Mouse (Mus musculus) heart, postnatal 14 days (tissue): Measurements from ENCODE around the gene Btbd9. TPM values are rescaled to one million over a fixed set of nuclear protein-coding genes. Genes with fewer than 3 reads are reported as not detected.

ENCODE experiments used
- DNase-seq, 2 experiments: peaks; one replicate each; pipeline ENCODE4 v3.0.0; 2021 to 2022
- intact Hi-C: fragments of 180-260 bp; cut with DNase I; formaldehyde crosslinking; loops from one replicate; pipeline ENCODE4 v1.15.1; 2025
- total RNA-seq, 2 experiments: library from RNA; stranded (reverse); gene quantifications; 2 replicates each; pipeline ENCODE4 v1.2.3; 2021

Gene Btbd9
- total RNA-seq, 2 experiments from 2014 or later: 20.9 to 22.4 TPM

DNA sequence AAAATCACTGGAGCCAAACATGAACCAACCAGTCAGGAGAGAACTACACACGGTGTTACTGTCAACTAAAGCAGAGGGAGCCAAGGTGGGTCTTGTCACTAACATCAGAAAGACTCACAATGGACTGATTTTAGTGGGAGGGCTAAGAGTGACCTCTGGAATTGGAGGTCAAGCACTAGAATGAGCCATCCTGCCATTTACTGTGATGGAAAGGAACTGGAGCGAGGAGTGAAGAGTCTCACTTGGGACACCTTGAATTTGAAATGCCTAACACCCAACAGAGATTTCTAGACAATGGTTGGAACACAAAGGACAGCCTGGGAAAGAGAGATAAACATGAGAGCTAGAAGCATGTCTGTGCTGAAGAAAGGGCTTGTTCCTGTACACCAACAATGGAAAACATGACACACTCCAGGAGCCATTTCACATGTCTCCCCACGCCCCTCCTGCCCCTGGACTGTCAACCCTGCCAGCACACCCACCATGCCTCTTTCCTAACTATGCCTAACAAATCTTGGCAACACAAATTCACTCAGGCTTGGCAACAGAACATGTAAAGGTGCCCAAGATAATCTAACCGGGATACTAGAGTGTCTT lies 152.9 kb downstream of the Btbd9 start:
- DNase-seq: no peak
- intact Hi-C loops: no loop called here

DNA sequence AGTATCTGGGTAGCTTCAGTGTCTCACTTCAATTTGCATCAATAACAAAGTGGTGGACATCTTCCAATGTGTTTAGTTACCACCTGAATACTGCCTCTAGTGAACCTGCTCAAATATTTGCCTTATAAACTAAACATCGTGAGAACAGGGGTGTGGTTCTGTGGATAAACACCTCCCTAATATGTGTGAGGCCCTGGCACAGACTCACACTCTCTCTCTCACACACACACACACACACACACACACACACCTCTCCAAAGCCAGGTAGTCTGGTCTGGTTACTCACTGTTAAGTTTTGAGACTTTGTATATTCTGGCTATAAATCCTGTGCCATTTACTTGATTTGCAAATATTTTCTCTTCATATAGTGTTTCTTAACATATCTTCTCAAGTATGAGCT lies 154.0 kb downstream of the Btbd9 start:
- intact Hi-C loops: no loop called here
- no peak for DNase-seq

DNA sequence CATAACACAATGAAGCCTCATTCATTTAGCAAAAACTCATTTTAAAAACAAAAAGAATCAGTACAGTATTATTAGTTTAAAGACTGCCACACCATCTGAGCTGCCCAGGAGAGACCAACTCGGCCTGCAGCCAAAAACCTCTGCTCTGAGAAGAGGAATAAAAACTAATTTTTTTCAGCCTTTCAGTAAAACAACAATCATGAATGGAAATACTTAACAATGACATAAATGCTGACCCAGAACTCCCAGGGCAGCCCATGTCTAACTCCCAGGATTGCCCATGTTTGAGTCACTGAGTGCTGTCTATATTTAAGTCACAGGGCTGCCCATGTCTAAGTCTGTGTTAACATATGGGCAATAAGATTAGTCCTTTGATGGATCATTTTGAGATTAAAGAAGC lies 155.0 kb downstream of the Btbd9 start:
- intact Hi-C loops: no loop called here
- no peak for DNase-seq

DNA sequence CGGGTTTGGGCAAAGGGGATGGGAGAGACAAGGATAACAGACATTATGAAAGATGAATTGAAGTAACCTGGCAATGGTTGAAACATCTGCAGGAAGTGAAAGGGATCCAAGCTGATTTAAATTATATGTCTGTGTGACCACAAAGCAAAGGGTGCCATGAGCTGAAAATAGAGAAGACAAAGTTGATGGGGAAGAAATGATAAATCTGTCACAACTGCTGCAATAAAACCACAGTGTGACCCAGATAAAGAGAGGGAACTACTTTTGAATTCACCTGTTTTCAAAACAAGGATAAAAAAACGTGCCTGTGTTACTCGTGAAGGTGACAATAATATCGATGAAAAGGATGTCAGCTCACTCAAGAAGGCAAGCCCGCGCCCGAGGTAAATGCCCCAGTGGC lies 156.8 kb downstream of the Btbd9 start:
- DNase-seq: no peak
- intact Hi-C loops: no loop called here

DNA sequence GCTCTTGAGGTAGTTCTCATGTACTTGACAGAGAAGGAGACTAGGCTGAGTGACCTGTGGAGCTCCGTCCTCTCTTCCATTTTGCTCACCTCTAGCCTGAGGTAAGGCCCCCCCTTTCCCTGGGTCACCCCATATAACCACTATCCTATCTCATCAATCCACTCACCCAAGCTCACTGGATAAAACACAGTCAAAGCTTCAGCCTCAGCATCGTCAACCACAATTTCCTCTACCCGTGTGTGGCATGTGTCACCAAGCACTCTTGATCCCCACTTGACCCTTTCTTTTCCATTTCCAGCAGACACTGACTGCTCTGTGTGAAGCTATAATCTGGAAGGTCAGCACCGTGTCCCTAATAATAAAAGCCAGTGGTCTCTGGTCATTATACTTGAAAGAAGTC lies 157.8 kb downstream of the Btbd9 start:
- DNase-seq: no peak
- intact Hi-C loops: no loop called here

DNA sequence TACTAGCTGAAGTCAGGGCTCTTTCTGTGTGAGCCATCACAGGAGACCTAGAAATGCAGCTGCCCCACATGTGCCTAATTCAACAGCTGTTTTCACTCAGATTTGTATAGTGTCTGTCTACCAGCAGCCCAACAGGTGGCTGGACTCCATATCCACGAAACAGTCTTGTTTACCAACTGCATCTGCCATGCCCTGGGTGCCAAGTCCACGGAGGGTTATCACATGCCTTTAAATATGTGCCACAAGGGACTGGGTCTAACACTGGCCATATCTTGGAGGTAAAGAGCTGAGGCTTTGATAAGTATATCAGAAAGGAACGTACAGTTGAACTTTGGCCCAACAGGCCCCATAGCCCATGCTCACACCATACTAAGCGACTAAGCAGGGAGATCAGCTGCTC lies 159.2 kb downstream of the Btbd9 start:
- intact Hi-C loops: no loop called here
- DNase-seq: no peak

DNA sequence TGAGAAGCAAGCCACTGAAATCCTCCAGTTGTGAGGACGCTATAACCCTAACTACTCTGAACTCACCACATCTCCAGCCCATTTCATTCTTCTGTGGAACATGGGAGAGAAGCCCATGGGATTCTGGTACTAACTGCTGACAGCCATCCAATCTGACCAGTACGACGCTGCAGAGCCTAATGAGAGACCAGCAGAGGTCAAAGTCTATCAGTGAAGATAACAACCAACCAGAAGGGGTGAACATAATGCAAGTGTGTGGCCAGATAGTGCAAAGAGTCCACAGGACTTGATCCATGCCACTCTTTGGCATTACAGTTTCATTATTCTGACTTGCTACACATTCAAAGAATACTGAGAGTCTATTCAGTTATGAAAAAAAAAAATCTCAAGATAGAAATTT lies 160.6 kb downstream of the Btbd9 start:
- intact Hi-C loops: no loop called here
- DNase-seq: no peak

DNA sequence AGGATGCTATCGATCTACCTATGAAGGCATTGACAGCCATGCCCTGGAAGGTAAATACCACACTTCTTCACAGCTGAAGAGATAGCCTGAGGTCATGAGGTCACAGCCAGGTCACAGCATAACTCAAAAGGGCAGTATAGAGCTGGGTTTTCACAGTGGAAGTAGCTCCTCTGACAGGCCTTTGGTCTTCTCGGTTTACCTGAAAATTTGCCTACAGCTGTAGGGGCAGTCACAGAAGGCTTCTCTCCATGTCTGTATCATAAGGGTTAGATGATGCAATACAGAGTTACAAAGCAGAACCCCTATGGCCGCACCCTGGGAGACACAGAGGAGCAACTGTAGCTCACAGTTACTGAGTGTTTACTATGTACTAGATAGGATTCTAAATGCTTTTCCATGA lies 163.3 kb downstream of the Btbd9 start:
- no peak for DNase-seq
- intact Hi-C loops: no loop called here

DNA sequence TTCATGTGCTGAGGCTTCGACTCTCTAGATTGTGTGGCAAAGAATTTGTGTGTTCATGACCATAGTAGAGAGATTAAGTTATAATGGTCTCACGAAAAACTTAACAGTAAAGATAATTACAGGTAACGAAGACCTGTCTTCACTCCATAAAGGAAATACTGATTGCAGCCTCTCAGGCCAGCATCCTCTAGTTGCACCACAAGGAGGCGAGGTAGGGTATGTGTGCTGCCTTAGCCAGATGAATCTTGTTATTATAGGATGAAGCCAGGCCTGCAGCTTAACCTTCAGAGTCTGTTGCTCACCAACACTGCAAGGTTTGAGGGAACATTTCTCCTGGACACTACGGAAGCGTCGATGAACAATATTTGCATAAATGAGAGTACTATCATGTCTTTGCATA lies 170.3 kb downstream of the Btbd9 start:
- DNase-seq: no peak
- intact Hi-C loops: no loop called here

DNA sequence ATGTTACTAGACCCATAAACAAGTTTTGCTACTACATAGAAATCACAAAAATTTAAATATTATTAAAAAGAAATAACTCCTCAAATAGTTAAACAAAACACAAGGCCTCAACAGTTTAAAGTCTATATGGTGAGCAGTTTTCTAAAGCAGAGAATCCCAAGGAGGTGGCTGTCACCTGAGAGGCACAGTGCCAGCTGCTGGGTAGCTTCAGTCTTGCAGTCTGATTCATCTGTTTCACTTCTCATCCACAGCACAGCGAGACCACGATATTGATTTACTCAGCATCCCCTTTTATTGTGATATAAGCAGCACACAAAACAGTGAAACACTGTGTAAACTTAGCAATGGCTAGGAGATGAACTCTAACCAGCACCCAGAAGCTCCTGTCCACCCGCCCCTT lies 173.4 kb downstream of the Btbd9 start:
- intact Hi-C loops: no loop called here
- DNase-seq: no peak

DNA sequence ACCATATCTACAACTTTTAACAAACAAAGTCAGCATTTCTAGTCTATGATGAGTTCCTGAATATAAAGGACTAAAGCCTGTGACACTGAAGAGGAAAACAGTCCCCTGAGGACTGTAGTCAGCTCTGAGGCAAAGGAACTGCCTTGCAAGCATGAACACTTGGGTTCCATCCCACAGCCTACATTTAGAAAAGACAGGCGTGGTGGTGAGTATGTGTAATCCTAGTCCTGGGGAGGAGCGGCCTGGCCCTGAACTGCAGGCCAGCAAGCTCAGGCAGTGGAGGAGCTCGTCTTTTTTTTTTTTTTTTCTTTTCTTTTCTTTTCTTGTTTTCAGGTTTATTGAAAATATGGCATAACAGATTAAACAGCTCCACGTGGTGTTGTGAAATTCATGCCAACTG lies 181.0 kb downstream of the Btbd9 start:
- intact Hi-C loops: no loop called here
- no peak for DNase-seq

DNA sequence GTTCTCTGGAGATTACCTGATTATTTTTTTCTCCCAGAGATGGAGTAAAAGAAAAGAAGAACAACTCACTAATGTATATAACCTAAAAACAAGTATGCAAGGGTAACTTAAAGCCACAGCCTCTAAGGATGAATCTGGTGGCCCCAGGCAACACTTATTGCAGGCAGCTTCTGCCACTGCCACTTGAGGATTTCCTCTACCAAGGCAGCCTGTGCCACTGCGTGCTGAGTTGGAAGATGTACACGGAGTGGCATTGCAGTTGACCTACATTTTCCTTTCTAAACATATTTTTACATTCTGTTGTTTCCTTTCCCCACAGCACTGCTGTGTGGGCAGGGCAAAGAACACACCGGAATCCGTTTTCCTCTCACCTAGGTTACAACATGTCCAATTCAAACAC lies 184.3 kb downstream of the Btbd9 start:
- no peak for DNase-seq
- intact Hi-C loops: no loop called here

DNA sequence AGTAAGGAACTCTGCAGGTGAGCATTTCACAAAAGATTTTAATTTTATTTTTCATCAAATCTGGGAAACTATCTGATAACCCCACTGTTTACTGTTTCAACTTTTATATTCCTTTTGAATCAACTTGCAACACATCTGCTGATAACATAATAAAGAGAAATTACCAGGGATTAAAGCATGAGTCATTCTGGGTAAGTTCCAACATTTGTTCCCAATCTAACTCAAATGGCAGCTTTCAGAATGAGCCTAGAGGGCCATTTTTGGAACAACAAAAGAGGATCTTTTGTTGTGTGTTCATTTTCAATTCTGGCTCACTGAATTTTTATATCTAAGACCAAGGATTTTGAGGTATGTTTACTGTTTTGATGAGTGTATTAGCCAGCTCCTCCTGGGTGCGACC lies 185.1 kb downstream of the Btbd9 start:
- intact Hi-C loops: no loop called here
- DNase-seq: no peak

DNA sequence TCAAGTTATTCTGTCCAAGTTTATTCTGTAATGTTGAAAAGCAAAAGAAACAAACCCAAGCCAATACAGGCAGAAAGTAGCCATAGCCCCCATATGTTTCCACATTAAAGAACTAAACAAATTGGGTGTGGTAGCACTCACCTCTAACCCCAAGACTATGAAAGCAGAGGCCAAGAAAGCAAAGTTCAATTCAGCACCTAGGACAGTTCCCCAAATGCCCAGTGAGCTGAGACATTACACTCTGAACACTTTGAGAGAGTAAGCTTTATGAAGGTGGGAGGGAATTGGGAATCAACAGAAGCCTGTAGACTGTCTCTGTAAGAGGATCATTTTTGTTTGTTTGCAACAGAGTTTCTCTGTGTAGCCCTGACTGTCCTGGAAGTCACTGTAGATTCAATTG lies 186.6 kb downstream of the Btbd9 start:
- DNase-seq: peak in 1 of 2 experiments; percentile 18
- intact Hi-C loops: no loop called here

DNA sequence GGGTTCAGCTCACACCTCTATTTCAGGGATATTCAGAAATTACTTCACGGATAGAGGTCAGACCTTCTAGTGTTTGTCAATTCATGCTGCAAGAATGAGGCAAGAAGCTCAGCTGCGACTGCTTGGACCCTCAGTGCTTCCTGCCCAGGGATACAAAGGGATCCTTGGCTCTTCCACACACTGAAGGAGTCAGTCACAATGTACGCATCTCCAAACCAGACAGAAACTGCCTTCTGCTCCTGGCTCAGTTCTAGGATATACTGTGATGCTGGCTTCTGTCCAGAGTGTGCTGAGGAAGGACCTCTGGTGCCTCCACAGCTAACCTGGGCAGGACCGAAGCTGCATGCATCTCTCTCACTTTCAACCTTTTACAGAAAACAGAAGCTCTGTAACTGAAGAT lies 187.5 kb downstream of the Btbd9 start:
- DNase-seq: no peak
- intact Hi-C loops: no loop called here

DNA sequence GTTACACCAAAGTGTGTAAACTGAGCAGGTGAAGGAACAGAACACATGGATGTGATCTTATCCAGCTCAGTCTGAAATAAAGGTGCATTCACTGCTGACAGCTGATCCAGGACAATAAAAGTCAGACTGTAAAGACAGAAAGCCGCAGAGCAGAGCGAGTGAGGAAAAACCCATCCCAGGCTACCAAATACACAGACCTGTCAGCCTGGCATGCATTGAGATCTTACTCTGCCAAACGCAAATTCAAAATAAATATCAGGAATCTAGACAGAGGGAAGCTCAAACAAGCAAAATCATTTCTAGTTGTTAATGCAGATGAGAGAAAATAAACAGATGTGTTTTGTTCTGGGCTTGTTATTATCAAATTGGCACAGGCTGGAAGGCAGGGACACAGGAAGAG lies 187.9 kb downstream of the Btbd9 start:
- DNase-seq: no peak
- intact Hi-C loops: no loop called here

DNA sequence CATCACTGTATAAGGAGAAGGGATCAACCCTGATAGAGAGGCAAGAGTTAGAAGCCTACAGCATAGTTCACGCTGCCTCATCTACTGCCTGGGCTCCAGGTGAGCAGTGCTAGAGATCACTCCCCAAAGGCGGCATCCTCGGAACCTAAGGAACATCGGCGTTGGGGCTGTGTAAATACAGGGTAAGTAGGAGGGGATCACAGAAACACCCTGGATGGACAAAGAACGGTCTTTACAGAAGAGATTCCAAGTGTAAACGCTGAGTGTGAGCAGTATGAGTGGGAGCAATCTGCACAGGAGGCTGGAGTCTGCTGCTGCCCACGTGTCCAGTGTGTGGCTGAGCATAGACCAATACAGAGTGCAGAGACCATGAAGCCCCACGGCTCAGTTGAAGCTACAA lies 190.0 kb downstream of the Btbd9 start:
- intact Hi-C loops: no loop called here
- DNase-seq: no peak

DNA sequence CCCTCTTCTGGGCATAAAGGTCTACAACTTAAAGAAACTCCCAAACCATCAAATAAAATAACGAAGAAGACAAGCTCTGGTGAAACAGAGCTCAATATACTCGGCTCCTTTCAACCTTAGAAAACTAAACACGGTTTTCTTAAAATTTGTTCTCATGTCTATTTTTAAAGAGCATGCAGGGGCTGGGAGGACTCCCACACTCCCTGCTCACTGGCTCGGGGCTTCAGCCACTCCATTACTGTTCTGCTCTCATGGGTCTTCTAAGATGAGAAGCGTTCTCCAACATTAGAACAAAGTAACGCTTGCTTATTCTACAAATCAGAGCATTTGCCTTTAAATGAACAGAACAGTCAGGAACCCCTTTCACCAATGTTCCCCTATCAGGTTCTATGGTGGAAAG lies 192.6 kb downstream of the Btbd9 start:
- intact Hi-C loops: no loop called here
- no peak for DNase-seq

DNA sequence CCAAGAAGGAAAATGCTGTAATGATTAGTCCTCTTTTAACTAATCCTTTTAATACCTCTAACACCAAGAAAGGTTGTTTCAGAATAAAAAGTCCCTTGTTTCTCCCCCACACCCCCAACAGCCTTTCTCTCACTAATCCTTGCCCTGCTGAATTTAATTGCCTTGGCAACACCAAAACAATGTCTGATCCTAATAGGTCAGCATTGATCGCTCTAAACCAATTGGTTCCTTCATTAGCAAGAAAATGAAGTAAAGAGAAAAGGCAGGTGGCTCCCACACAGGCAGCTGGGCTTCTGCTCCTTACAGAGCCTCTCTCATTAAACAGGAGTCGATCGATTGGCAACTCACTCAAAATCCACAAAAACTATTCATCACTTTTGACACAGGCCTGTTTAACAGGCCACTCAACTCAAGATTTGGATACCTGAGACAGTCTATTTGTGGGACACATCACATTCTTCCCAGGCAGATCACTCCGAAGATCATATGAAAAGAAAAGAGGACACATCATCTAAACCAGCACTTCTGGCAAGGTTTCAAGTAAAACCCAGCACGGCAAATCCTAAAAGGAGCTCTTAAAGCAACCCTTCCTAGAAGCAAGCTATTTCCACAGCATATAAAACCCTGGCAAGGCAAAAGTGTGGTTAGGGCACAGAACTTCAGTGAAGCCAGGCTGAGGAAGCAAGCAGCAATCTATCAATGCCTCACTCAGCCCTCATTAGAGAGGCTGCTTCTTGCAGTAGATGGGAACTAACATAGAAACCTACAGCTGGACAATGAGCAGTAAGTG lies 197.9 kb downstream of the Btbd9 start:
- intact Hi-C loops: no loop called here
- DNase-seq: no peak

DNA sequence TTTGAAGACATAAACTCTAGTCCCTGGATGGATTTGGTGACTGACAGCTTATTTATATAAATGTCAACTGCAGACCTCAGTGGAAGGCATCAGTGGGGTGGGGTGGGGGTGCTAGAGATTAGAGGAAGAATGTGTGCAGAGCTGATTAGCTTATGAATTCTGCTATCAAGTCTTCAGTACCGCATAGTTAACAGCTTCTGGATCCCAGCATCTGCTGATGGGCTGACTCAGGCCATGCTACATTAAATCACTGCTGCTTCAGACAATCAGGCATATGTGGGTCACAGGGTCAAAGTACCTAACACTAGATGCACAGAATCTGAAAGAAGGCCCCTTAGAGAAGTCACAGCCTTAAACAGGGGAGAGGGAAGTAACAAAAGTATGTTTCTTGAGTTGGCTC lies 198.5 kb downstream of the Btbd9 start:
- intact Hi-C loops: no loop called here
- DNase-seq: no peak

DNA sequence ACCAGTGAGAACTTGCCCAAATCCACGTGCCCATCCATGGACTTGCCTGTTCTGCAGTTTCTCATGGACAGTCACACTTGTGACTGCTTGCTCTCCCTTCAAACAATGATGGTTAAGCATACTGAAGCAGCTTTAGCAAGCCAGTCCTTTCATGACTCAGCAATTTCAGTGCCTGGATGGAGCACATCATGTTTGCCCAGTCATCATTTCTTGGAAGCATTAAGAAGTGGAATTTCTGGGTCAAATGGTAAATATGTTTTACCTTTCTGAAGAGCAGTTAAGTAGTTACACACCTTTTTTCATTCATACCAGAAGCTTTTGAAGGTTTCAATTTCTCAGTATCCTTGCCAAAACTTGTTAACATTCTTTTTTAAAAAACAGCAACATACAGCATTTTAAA lies 201.2 kb downstream of the Btbd9 start:
- intact Hi-C loops: no loop called here
- no peak for DNase-seq

DNA sequence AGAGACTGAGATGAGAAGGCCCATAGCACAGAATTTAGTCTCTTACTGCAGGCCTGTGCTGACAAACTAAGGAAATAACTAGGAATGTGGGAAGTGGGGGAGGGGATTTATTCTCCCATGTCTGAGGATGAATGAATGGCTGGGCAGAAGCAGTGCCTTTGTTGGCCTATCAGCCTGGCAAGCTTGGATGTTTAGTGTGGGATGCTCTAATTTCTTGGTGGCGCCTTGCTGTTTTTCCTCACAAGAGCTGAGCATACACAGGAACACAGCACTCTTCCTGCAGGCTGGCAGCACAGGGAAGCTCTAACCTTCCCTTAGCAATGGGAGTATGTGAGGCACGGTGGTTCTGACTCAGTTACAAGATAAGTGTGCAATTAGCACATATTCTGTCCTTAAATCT lies 207.7 kb downstream of the Btbd9 start:
- intact Hi-C loops: no loop called here
- no peak for DNase-seq

DNA sequence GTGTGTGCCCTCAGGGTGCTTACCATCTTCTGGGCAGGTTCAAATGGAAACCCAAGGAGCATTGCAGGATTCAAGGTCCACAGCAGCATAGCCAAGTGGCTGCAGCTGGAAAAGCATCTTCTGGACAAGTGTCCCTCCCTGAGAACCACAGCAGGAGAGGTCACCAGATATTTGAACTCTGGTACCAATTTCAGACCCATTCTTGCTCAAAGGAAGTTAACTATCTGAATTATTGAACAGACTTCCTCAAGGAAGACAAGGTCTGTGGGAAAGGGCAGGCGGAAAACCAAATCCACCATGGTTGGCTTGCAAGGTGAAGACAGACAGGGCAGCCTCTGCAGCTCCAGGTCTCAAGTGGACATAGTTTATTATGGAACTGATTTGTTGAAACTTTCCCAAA lies 211.6 kb downstream of the Btbd9 start:
- intact Hi-C loops: loop anchor here (5.0 kb wide), 1 partner anchor 247 kb away; no protein-coding TSS in a partner anchor
- no peak for DNase-seq
